Mouse (Mus musculus) inflammation-experienced regulatory T-cells, adult 6 months (primary cell): ENCODE measurements around the gene Elf2. TPM values are rescaled to one million over a fixed set of nuclear protein-coding genes. Genes with fewer than 3 reads are reported as not detected.
A peak's percentile ranks its signal among the peaks of the same experiment; 100 is the strongest.
"Not testable (repeated sequence)": the region's sequence is repeated elsewhere in the genome, so short reads cannot be mapped to it uniquely, and the experiment has no call there.

ENCODE experiments used
- ATAC-seq: one replicate; pipeline ENCODE4 v1.8.0; 2017
- polyA plus RNA-seq, 3 experiments: library from polyadenylated mRNA; unstranded; fragments of 100-300 nt; shearing (Covaris generic); gene quantifications; one replicate each; pipeline ENCODE4 v1.2.1; 2017

Elf2 gene
- polyA plus RNA-seq, 3 experiments from 2014 or later = 51.8 to 74.2 (median 57.7) TPM

GRCm38 (mm10) chr3:51230886-51231285 is 109.6 kb downstream of the Elf2 start:
- no peak for ATAC-seq

GRCm38 (mm10) chr3:51230146-51230835 is 110.2 kb downstream of the Elf2 start:
- ATAC-seq = no peak

- ATAC-seq = no peak
These were observed 111.2 kb downstream of the Elf2 start for GRCm38 (mm10) chr3:51229226-51229625.

GRCm38 (mm10) chr3:51228821-51229205 is 111.7 kb downstream of the Elf2 start:
- ATAC-seq = no peak

GRCm38 (mm10) chr3:51228038-51228820 is 112.2 kb downstream of the Elf2 start:
- ATAC-seq = no peak

GRCm38 (mm10) chr3:51226601-51227000 is 113.9 kb downstream of the Elf2 start:
- peak; percentile 43 for ATAC-seq

GRCm38 (mm10) chr3:51225979-51226378 is 114.5 kb downstream of the Elf2 start:
- no peak for ATAC-seq

- ATAC-seq = no peak
These were observed 115.2 kb downstream of the Elf2 start for GRCm38 (mm10) chr3:51225226-51225750.

- peak; percentile 80 for ATAC-seq
These were observed 115.9 kb downstream of the Elf2 start, which contains the start of gene Noct for GRCm38 (mm10) chr3:51224363-51225225. Noct (plus strand) TSS chr3:51224447.

GRCm38 (mm10) chr3:51223556-51223955 is 116.9 kb downstream of the Elf2 start:
- no peak for ATAC-seq

- no peak for ATAC-seq
These were observed 117.5 kb downstream of the Elf2 start for GRCm38 (mm10) chr3:51222834-51223460.

GRCm38 (mm10) chr3:51222302-51222701 is 118.2 kb downstream of the Elf2 start:
- no peak for ATAC-seq

GRCm38 (mm10) chr3:51221847-51222246 is 118.6 kb downstream of the Elf2 start:
- no peak for ATAC-seq

- no peak for ATAC-seq
These were observed 119.6 kb downstream of the Elf2 start for GRCm38 (mm10) chr3:51220846-51221245.

- no peak for ATAC-seq
These were observed 121.2 kb downstream of the Elf2 start for GRCm38 (mm10) chr3:51219213-51219612.

GRCm38 (mm10) chr3:51218385-51218784 is 122.1 kb downstream of the Elf2 start:
- ATAC-seq = not testable (repeated sequence)

- ATAC-seq = not testable (repeated sequence)
These were observed 124.1 kb downstream of the Elf2 start for GRCm38 (mm10) chr3:51216351-51216750.

- ATAC-seq = no peak
These were observed 124.8 kb downstream of the Elf2 start for GRCm38 (mm10) chr3:51215681-51216080.

- no peak for ATAC-seq
These were observed 127.4 kb downstream of the Elf2 start for GRCm38 (mm10) chr3:51213111-51213510.

- ATAC-seq = no peak
These were observed 130.0 kb downstream of the Elf2 start for GRCm38 (mm10) chr3:51210485-51210884.

- no peak for ATAC-seq
These were observed 130.8 kb downstream of the Elf2 start for GRCm38 (mm10) chr3:51209503-51210314.
